Mouse (Mus musculus): ENCODE data around the gene 2700081O15Rik. TPM values are rescaled to one million over a fixed set of nuclear protein-coding genes. Genes with fewer than 3 reads are reported as not detected.

2700081O15Rik gene
- polyA plus RNA-seq, 1 experiment from 2014 or later = 7.4 TPM

GRCm38 (mm10) chr19:7445596-7445995, 28.2 kb downstream of the 2700081O15Rik start:
- no peak overlapping the region for H3K27ac ChIP-seq
- peaks cover 13% of the 10 kb centered on the region for H3K36me3 ChIP-seq
- WGBS = 84% methylated on average over 1 of the region's 1 CpGs
- H3K9ac ChIP-seq = no peak overlapping the region
- 0 out of 2 replicates have a peak, but pooled peaks cover 2% of the 10 kb centered on the region for H3K4me1 ChIP-seq
- no peaks in the 10 kb centered on the region for H3K9me3 ChIP-seq (replicated peaks)
- no peak overlapping the region for H3K4me3 ChIP-seq (replicated peaks)
- no peak for ATAC-seq (replicated peaks; ENCODE audit: low FRiP score)
- no peak overlapping the region for H3K4me2 ChIP-seq
- H3K27me3 ChIP-seq = no peaks in the 10 kb centered on the region

GRCm38 (mm10) chr19:7456803-7457202, 39.4 kb downstream of the 2700081O15Rik start:
- Histone ChIP-seq H3K9me3 (replicated peaks) (no peaks in the 10 kb centered on the region), H3K4me3 (replicated peaks) (no peak overlapping the region), H3K27me3 (no peaks in the 10 kb centered on the region), H3K36me3 (peaks cover 11% of the 10 kb centered on the region; the same call in 1 of the 2 replicates), H3K9ac (no peak overlapping the region), H3K4me2 (no peak overlapping the region), H3K4me1 (peaks cover 30% of the 10 kb centered on the region), H3K27ac (no peak overlapping the region)
- ATAC-seq (replicated peaks; ENCODE audit: low FRiP score) = no peak
- 33% methylated on average over 2 of the region's 2 CpGs for WGBS

GRCm38 (mm10) chr19:7458901-7459300, 41.5 kb downstream of the 2700081O15Rik start:
- H3K4me2 ChIP-seq = no peak overlapping the region
- H3K36me3 ChIP-seq = peaks cover 11% of the 10 kb centered on the region; the same call in 1 of the 2 replicates
- H3K27me3 ChIP-seq = no peaks in the 10 kb centered on the region
- H3K9me3 ChIP-seq (replicated peaks) = no peaks in the 10 kb centered on the region
- H3K27ac ChIP-seq = no peak overlapping the region; the same call in 1 of the 2 replicates
- peak; percentile 83 for ATAC-seq (replicated peaks; ENCODE audit: low FRiP score)
- no peak overlapping the region for H3K4me3 ChIP-seq (replicated peaks)
- H3K4me1 ChIP-seq = peaks cover 30% of the 10 kb centered on the region
- no peak overlapping the region for H3K9ac ChIP-seq

- H3K4me2 ChIP-seq = no peak overlapping the region
- 69% methylated on average over 2 of the region's 2 CpGs for WGBS
- no peak overlapping the region for H3K9ac ChIP-seq
- H3K4me3 ChIP-seq (replicated peaks) = no peak overlapping the region
- no peaks in the 10 kb centered on the region for H3K9me3 ChIP-seq (replicated peaks)
- H3K27ac ChIP-seq = no peak overlapping the region
- H3K4me1 ChIP-seq = peaks cover 30% of the 10 kb centered on the region
- ATAC-seq (replicated peaks; ENCODE audit: low FRiP score) = no peak
- H3K36me3 ChIP-seq = peaks cover 11% of the 10 kb centered on the region; the same call in 1 of the 2 replicates
- no peaks in the 10 kb centered on the region for H3K27me3 ChIP-seq
Observed at GRCm38 (mm10) chr19:7459370-7459769, 41.9 kb downstream of the 2700081O15Rik start.

- H3K4me3 ChIP-seq (replicated peaks) = no peak overlapping the region
- no peak overlapping the region for H3K4me2 ChIP-seq
Observed at GRCm38 (mm10) chr19:7467915-7468314, 50.5 kb downstream of the 2700081O15Rik start.

GRCm38 (mm10) chr19:7470643-7471042, 53.2 kb downstream of the 2700081O15Rik start:
- H3K4me2 ChIP-seq = no peak overlapping the region
- H3K36me3 ChIP-seq = peaks cover 26% of the 10 kb centered on the region
- H3K27me3 ChIP-seq = no peaks in the 10 kb centered on the region
- no peak for ATAC-seq (replicated peaks; ENCODE audit: low FRiP score)
- no peak overlapping the region for H3K9ac ChIP-seq
- no peaks in the 10 kb centered on the region for H3K9me3 ChIP-seq (replicated peaks)
- no peak overlapping the region for H3K27ac ChIP-seq
- H3K4me3 ChIP-seq (replicated peaks) = no peak overlapping the region
- no peaks in the 10 kb centered on the region for H3K4me1 ChIP-seq
- WGBS = 87% methylated on average over 2 of the region's 2 CpGs

More at GRCm38 (mm10) chr19:7467915-7468314, 50.5 kb downstream of the 2700081O15Rik start:
- Histone ChIP-seq H3K27me3 (no peaks in the 10 kb centered on the region), H3K27ac (no peak overlapping the region), H3K36me3 (peaks cover 14% of the 10 kb centered on the region), H3K4me1 (no peaks in the 10 kb centered on the region), H3K9ac (no peak overlapping the region), H3K9me3 (replicated peaks) (no peaks in the 10 kb centered on the region)
- ATAC-seq (replicated peaks; ENCODE audit: low FRiP score) = no peak

Small RNAs within 50 kb of the gene (microRNA-seq; reads per million reads assigned to microRNA genes)
- 1.6 reads per million, percentile 4 among the genes with 10 or more reads in this experiment for gene Mir6991

Other genes with a start within 250 kb of the 2700081O15Rik start
- 206 and 224 TPM in 2 replicates for gene Otub1, start 211.3 kb upstream of the 2700081O15Rik start, polyA plus RNA-seq (2015; fragmentation: Nextera tagmentation; extraction: Ambion mirVana)
- 1,089 and 1,191 TPM in 2 replicates for gene Cox8a, start 200.0 kb upstream of the 2700081O15Rik start, polyA plus RNA-seq (2015; fragmentation: Nextera tagmentation; extraction: Ambion mirVana)
- 74.6 and 75.3 TPM in 2 replicates for gene Naa40, start 176.4 kb upstream of the 2700081O15Rik start, polyA plus RNA-seq (2015; fragmentation: Nextera tagmentation; extraction: Ambion mirVana)
- gene Rcor2, start 150.3 kb upstream of the 2700081O15Rik start, polyA plus RNA-seq (2015; fragmentation: Nextera tagmentation; extraction: Ambion mirVana) = 15.9 and 16.0 TPM in 2 replicates
- 39.8 and 45.1 TPM in 2 replicates for gene Mark2, start 75.8 kb upstream of the 2700081O15Rik start, polyA plus RNA-seq (2015; fragmentation: Nextera tagmentation; extraction: Ambion mirVana)
- gene Spindoc, start 34.6 kb upstream of the 2700081O15Rik start, polyA plus RNA-seq (2015; fragmentation: Nextera tagmentation; extraction: Ambion mirVana) = 31.5 and 33.9 TPM in 2 replicates
- gene Rtn3, start 65.7 kb downstream of the 2700081O15Rik start, polyA plus RNA-seq (2015; fragmentation: Nextera tagmentation; extraction: Ambion mirVana) = 157 TPM in 2 replicates
- 12.2 and 12.3 TPM in 2 replicates for gene Atl3, start 76.4 kb downstream of the 2700081O15Rik start, polyA plus RNA-seq (2015; fragmentation: Nextera tagmentation; extraction: Ambion mirVana)
- gene Pla2g16, start 139.8 kb downstream of the 2700081O15Rik start, polyA plus RNA-seq (2015; fragmentation: Nextera tagmentation; extraction: Ambion mirVana) = 8.8 and 9.2 TPM in 2 replicates
- gene Lgals12, start 189.6 kb downstream of the 2700081O15Rik start, polyA plus RNA-seq (2015; fragmentation: Nextera tagmentation; extraction: Ambion mirVana) = 1.3 and 2.1 TPM in 2 replicates
- gene Hrasls5, start 194.9 kb downstream of the 2700081O15Rik start, polyA plus RNA-seq (2015; fragmentation: Nextera tagmentation; extraction: Ambion mirVana) = not detected in 2 replicates